Mouse (Mus musculus): ENCODE measurements around the gene Lhx6.
"Not testable (repeated sequence)": the region's sequence is repeated elsewhere in the genome, so short reads cannot be mapped to it uniquely, and the experiment has no call there.

Gene Lhx6

DNA sequence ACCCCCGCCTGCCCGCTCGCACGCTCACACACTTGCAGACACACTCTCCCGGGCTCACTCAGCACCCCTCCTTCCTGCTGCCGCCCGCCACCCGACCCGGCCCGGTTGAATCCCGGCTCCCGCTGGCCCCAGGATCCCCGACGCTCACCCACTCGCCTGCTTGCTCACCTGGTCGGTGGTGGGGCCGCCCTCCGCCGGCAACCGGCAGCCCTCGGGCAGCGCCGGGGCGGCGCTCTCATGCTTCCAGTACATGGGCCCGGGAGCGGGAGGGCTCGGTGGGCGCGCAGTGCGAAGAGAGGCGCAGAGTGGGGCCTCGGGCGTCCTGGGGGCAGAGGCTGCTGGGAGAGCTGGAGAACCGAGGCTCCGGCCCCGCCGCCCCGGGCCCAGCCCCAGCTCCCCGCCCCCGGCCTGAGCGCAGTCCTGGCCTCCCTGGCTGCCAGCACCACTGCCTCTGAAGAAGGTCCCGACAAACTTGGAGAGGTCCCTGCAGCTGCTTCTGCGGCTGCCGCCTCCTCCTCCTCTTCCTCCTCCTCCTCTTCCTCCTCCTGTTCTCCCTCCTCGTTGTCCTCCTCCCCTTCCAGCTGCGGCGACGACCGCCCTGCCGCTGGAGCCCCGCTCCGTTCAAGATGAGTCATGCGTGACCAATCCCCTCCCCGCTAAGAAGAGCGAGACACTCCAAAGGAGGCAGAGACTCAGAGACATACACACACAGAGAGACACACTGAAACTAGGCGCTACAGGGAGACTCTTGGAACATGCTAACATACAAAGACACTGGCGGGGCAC lies at the start of gene Lhx6:
Gene Lhx6, minus strand, starts transcription at position 453 of the 786 bp plus-strand sequence.
- no peak for DNase-seq (ENCODE audit: low read depth in 2 of 2, low spot score in 2 of 2)

DNA sequence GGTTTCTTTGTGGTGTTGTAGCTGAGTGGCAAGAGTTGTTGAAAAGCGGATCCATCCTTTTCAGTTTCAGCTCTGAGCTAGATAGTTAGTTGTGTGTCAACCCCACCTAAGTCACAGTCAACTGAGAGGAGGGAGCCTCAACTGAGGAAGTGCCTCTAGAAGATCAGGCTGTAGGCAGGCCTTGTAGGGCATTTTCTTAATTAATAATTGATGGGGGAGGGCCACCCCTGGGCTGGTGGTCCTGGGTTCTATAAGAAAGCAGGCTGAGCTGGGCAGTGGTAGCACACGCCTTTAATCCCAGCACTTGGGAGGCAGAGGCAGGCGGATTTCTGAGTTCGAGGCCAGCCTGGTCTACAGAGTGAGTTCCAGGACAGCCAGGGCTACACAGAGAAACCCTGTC lies 47.2 kb upstream of the Lhx6 start:
- DNase-seq (ENCODE audit: low read depth in 2 of 2, low spot score in 2 of 2), result not testable (repeated sequence)

- DNase-seq (ENCODE audit: low read depth in 2 of 2, low spot score in 2 of 2), result no peak
Measured at GRCm38 (mm10) chr2:36148876-36149365, 43.7 kb upstream of the Lhx6 start.

DNA sequence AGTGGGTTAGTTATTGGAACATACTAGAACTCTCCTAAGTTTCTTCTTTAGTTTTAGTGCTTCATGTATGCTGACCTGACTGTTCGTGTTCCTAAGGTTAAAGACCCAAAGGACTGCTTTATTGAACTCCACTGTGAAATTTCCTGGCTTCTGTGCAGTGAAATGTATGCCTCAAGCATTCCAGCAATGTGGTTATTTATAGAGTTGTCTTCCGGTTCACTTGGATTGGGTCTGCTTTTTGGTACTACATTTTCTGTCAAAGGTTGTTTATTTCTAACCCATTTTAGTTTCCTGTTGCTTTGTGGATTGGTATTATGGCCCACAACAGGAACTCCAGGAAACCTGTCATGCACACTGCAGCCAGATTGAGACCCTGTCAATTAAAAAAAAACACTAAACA lies 33.9 kb upstream of the Lhx6 start:
- DNase-seq (ENCODE audit: low read depth in 2 of 2, low spot score in 2 of 2), result no peak

- peak; percentile 87 to 91 for DNase-seq (ENCODE audit: low read depth in 2 of 2, low spot score in 2 of 2)
Measured at GRCm38 (mm10) chr2:36136300-36136941, 31.2 kb upstream of the Lhx6 start, which contains the start of the genes Mrrf and Rbm18. Gene Mrrf, plus strand, starts transcription at chr2:36136389. Gene Rbm18, minus strand, starts transcription at chr2:36136773.

DNA sequence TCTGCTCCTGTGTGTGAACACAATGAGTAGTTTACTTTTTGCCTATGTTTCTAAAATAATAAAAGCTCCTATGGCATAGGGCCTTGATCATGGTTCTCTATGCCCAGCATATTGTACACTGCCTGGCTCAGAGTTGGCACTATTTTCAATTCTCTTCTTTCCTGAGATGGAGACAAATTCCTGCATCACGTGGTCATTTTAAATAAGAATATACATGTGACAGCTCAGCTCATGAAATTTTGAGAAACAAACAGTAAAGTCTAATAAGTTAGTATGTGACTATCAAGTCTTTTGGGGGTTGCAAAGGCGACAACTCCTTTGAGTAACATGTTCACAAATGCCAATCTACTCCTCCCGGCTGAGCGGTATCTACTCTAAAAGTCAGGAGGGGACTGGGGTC lies 30.7 kb upstream of the Lhx6 start:
- no peak for DNase-seq (ENCODE audit: low read depth in 2 of 2, low spot score in 2 of 2)

GRCm38 (mm10) chr2:36129051-36129450 lies 23.8 kb upstream of the Lhx6 start:
- DNase-seq (ENCODE audit: low read depth in 2 of 2, low spot score in 2 of 2), result no peak

DNA sequence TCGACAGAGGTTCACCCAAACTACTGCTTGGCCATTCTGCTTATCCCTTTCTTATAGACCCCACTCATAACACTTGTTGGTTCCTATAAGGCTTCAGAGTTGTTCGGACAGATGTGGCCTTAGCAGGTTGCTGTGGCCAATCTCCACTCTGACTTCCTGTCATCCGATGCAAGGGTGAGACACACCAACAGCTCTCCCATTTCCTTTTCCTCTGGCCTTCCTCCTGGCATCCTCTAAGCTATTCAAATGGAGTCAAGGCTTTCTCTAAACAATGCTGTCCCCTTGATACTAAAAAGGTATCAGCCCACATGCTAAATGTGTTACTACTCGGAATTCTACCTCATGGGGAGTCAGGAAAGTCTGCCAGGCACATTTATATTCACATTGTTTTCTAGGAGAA lies 22.8 kb upstream of the Lhx6 start:
- DNase-seq (ENCODE audit: low read depth in 2 of 2, low spot score in 2 of 2), result no peak

- DNase-seq (ENCODE audit: low read depth in 2 of 2, low spot score in 2 of 2), result no peak
Measured at GRCm38 (mm10) chr2:36126795-36127429, 21.7 kb upstream of the Lhx6 start.

DNA sequence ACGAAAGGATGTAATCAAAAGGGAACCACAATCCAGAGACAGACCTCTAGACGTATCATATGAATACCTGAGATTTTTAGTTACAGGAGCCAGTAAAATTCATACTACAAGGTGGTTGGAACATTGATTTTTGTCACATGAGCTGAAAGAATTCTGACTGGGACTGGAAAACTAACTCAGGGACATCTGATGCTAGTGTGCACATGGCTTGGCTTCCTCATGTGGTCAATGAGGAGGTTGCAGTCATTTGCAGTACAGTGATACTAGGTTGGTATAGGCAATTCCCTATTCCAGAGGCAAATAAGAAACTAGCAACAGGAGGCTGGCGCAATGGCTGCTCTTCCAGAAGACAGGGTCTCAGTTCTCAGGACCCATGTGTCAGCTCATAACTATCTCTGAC lies 7.4 kb upstream of the Lhx6 start:
- no peak for DNase-seq (ENCODE audit: low read depth in 2 of 2, low spot score in 2 of 2)

DNA sequence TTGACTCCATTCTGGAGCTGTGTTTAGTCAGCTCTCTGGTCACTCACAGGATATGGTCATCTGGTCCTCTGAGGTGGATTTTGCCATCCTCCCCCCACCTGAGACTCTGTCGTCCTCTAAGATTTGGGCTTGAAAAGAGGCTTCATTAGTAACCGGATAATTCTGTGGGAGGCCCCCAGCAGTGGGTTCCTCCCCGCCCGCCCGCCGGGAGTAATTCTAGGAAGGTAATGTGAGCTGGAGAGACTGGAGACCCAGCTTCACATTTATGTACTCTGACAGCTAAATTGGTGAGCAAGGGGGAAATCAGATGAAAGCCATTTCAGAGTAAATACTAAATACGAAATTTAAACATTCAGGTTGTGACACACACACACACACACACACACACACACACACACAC lies 3.4 kb upstream of the Lhx6 start:
- no peak for DNase-seq (ENCODE audit: low read depth in 2 of 2, low spot score in 2 of 2)

GRCm38 (mm10) chr2:36104436-36104955 lies 712 bp downstream of the Lhx6 start:
- no peak for DNase-seq (ENCODE audit: low read depth in 2 of 2, low spot score in 2 of 2)

GRCm38 (mm10) chr2:36103555-36104367 lies 1.4 kb downstream of the Lhx6 start:
- peak in 1 of 2 experiments; percentile 5 for DNase-seq (ENCODE audit: low read depth in 2 of 2, low spot score in 2 of 2)

DNA sequence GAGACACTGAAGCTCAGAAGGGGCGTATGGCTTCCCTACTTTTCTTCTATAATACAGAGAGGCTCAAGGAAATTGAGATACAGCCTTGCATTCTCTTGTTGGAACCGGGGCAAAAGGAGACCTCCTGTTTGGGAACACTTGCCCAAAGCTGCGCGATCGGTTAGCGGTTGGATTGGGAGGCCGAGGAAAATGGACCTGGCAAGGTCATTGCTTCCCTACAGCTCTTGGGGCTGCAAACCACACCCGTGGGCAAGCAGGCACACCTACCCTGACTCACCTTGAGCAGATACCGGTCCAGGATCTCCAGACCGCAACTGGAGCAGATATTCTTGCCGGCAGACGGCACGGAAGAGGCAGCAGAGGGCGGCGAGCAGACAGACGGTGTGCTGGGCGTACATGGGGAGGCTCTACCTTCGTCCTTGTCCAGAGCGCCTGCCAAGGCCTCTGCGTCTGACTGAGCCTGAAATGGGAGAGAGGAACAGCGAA lies 2.1 kb downstream of the Lhx6 start:
- DNase-seq (ENCODE audit: low read depth in 2 of 2, low spot score in 2 of 2), result no peak

- DNase-seq (ENCODE audit: low read depth in 2 of 2, low spot score in 2 of 2), result no peak
Measured at GRCm38 (mm10) chr2:36102559-36102946, 2.7 kb downstream of the Lhx6 start.

DNA sequence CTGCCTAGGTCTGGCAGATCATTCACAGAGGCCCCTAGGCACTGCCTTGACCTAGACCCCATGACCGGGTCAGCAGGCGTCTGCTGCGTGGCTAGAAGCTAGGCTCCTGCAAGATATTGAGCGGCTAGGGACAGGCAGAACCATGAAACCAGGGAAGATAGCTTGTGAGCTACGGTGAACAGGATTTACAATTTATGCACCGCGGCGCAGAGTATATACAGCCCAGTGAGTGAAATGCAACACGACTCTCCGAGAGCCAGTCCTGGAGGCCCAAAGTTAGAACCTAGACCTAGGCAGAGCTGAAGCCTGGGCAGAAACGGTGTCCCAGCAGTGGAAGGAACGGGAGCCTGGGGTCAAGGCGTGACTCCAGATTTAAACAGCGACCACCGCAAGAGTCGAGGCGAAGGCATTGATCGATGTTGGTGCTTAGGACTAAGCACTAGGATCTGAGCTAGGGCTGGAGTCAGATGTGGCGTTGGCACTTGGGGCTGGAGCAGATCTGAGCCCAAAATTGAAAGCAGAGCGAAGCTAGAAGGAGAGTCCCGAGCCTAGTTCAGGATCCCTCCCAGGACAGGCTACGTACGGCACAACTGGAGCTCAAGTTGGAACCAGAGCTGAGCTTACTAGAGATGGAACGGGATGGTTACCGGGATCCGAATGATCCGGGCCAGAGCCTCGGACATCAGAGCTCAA lies 3.2 kb downstream of the Lhx6 start:
- no peak for DNase-seq (ENCODE audit: low read depth in 2 of 2, low spot score in 2 of 2)

DNA sequence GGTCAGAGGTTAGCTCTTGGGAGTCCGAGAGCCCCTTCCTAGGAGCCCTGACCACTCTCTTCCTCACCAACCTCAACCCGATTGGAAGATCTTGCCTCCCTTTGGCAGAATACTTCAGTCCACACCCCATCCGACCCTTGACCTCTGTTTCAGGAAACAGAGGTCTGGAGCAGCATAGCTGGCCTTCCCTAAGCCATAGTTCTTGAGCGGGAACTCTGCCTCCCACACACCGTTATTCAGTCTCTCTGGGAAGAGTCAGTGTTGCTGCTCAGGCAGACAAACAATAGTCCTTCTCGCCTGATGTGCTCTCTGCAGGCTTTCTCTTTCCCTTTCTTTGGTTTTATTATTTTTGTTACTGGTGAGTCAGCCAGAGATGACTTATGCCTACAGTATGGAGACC lies 5.5 kb downstream of the Lhx6 start:
- no peak for DNase-seq (ENCODE audit: low read depth in 2 of 2, low spot score in 2 of 2)

DNA sequence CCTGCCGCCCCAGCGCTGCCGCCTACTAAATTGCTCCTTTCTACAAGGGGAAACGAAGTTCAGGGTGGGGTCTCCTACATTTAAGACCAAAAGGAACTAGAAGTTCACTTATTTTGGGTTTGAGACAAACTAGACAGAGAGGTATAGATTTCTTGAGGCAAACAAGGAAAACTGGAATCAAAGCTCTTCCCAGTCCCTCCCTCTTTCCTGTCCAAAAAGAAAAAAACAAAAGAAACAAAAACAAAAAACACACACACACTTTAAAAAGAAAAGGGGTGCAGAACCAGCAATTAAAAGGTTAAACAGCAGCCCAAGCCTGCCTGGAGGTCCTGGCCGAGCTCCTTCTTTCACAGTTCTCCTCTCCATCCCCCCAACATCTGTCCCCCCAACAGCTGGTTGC lies 7.2 kb downstream of the Lhx6 start:
- DNase-seq (ENCODE audit: low read depth in 2 of 2, low spot score in 2 of 2), result no peak

- DNase-seq (ENCODE audit: low read depth in 2 of 2, low spot score in 2 of 2), result no peak
Measured at GRCm38 (mm10) chr2:36097129-36097815, 7.9 kb downstream of the Lhx6 start.
